In the genomic region with DNA sequence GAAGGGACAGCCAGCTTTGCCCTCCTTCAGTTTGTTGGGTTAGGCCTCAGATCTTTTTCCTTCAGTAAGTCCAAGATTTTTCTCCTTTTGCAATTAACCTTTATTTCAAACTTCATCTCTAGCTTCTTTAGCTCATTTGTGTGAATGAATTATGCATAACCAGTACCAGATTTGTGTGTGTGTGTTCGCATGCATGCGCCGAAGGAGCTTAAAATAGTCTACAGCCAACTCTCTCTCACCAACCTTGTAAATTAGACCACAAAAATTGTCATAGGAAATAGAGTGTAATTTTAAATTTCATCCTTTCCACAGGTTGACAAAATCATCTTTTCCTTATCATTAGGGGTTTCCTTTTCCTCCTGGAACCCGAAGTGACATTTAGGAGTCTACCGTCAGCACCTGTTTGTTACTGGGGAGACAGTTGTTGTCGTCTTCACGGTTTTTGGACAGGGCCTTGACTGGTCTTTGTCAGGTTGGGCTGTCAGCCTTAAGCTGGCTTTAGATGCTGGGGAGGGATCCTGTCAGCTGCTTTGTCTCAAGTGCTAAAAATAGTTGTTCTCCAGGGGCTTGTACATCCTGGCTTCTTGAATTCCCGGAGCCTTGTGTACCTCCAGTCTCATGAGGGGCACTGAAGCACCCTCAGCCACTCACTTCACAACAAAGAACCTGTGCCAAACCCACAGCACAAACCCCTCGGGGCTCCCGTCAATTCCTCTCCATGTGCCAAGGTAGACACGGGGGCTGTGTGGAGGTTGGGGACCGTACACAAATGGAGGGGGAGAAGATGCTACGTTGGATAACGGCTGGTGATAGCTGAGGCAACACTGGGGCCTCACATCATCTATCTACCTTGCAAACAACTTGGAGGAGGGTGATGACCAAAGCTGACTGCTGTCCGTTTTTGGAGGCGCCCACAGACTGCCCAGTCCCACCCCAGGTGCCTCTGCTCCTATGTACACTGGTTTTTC, we compare ENCODE assay signal across 13 mouse cellular contexts.
DNase-seq lines count a peak whose midpoint lies in the region; ATAC-seq and TF ChIP-seq lines count a peak whose summit lies in the region.
"Had no signal": no experiment of that assay in that cellular context is flagged by ENCODE, and none has a peak within 500 bp of the region (broad histone marks: within the 10 kb centered on the region; RNA-seq: fewer than 3 reads in every experiment).

No protein-coding gene starts in this region.

- no peaks in the 10 kb centered on the region for H3K9me3 ChIP-seq in heart, embryonic 10.5 days
- no peaks in the 10 kb centered on the region for H3K9me3 ChIP-seq in midbrain, embryonic 16.5 days (replicated peaks; ENCODE audit: control insufficient read depth, low read length, poor library complexity, severe bottlenecking)
- H3K9me3 ChIP-seq in midbrain, embryonic 14.5 days (ENCODE audit: control insufficient read depth, low read length) = no peaks in the 10 kb centered on the region
- H3K9me3 ChIP-seq in embryonic facial prominence, embryonic 14.5 days (ENCODE audit: control insufficient read depth, low read length) = no peaks in the 10 kb centered on the region
- no peaks in the 10 kb centered on the region for H3K9me3 ChIP-seq in limb, embryonic 14.5 days (ENCODE audit: control insufficient read depth, low read length)
- H3K9me3 ChIP-seq: kidney, embryonic 15.5 days; liver, embryonic 13.5 days; midbrain, embryonic 13.5 days had no signal

- no peak for TF ChIP-seq POLR2A in limb, embryonic 14.5 days (IDR thresholded peaks at IDR 0.05; ENCODE audit: borderline replicate concordance, extremely low read depth, insufficient read depth, insufficient read length)
- TF ChIP-seq POLR2A in lung, adult 2 months (IDR thresholded peaks at IDR 0.05; ENCODE audit: borderline replicate concordance, extremely low read depth, low read depth, low read length) = no peak

- H3K4me3 ChIP-seq in heart, embryonic 10.5 days = 0 out of 2 replicates have a peak overlapping the region, but pooled peaks have one; percentile 16
- H3K4me3 ChIP-seq in midbrain, embryonic 16.5 days (ENCODE audit: low read depth, low read length) = no peak overlapping the region
- no peak overlapping the region for H3K4me3 ChIP-seq in midbrain, embryonic 14.5 days (replicated peaks; ENCODE audit: low read depth, low read length)
- no peak overlapping the region for H3K4me3 ChIP-seq in embryonic facial prominence, embryonic 14.5 days (ENCODE audit: low read depth, low read length)
- H3K4me3 ChIP-seq in limb, embryonic 14.5 days (replicated peaks; ENCODE audit: low read length) = no peak overlapping the region
- H3K4me3 ChIP-seq in lung, adult 2 months (replicated peaks; ENCODE audit: extremely low read depth, low read depth, low read length) = no peak overlapping the region
- H3K4me3 ChIP-seq: kidney, embryonic 15.5 days; liver, embryonic 13.5 days; midbrain, embryonic 13.5 days had no signal

- no peaks in the 10 kb centered on the region for H3K36me3 ChIP-seq in heart, embryonic 10.5 days
- no peaks in the 10 kb centered on the region for H3K36me3 ChIP-seq in midbrain, embryonic 16.5 days (ENCODE audit: control insufficient read depth, insufficient read depth, low read length)
- no peaks in the 10 kb centered on the region for H3K36me3 ChIP-seq in midbrain, embryonic 14.5 days (ENCODE audit: control insufficient read depth, insufficient read depth, low read length)
- no peaks in the 10 kb centered on the region for H3K36me3 ChIP-seq in embryonic facial prominence, embryonic 14.5 days (ENCODE audit: control insufficient read depth, insufficient read depth, low read length)
- H3K36me3 ChIP-seq in limb, embryonic 14.5 days (ENCODE audit: control insufficient read depth, insufficient read depth, low read length) = no peaks in the 10 kb centered on the region
- H3K36me3 ChIP-seq: G1E; kidney, embryonic 15.5 days; liver, embryonic 13.5 days; midbrain, embryonic 13.5 days had no signal

- no peaks in the 10 kb centered on the region for H3K27me3 ChIP-seq in heart, embryonic 10.5 days (ENCODE audit: insufficient read depth, poor library complexity, severe bottlenecking)
- no peaks in the 10 kb centered on the region for H3K27me3 ChIP-seq in midbrain, embryonic 16.5 days (ENCODE audit: control insufficient read depth, insufficient read depth, low read depth, low read length)
- H3K27me3 ChIP-seq in midbrain, embryonic 14.5 days (ENCODE audit: control insufficient read depth, insufficient read depth, low read length) = no peaks in the 10 kb centered on the region; the same call in 1 of the 2 replicates
- no peaks in the 10 kb centered on the region for H3K27me3 ChIP-seq in embryonic facial prominence, embryonic 14.5 days (replicated peaks; ENCODE audit: control insufficient read depth, insufficient read depth, low read length)
- no peaks in the 10 kb centered on the region for H3K27me3 ChIP-seq in limb, embryonic 14.5 days (ENCODE audit: control insufficient read depth, insufficient read depth, low read length)
- H3K27me3 ChIP-seq: kidney, embryonic 15.5 days; liver, embryonic 13.5 days; midbrain, embryonic 13.5 days had no signal

- no peak overlapping the region for H3K9ac ChIP-seq in midbrain, embryonic 16.5 days (ENCODE audit: low read depth, low read length)
- no peak overlapping the region for H3K9ac ChIP-seq in midbrain, embryonic 14.5 days (replicated peaks; ENCODE audit: low read length)
- no peak overlapping the region for H3K9ac ChIP-seq in embryonic facial prominence, embryonic 14.5 days (ENCODE audit: low read depth, low read length)
- no peak overlapping the region for H3K9ac ChIP-seq in limb, embryonic 14.5 days (ENCODE audit: low read depth, low read length, severe bottlenecking)
- H3K9ac ChIP-seq: kidney, embryonic 15.5 days; liver, embryonic 13.5 days; midbrain, embryonic 13.5 days had no signal

- no peak for TF ChIP-seq CTCF in lung, adult 2 months (IDR thresholded peaks at IDR 0.05; ENCODE audit: insufficient read depth, low read length)

- 42% methylated on average over 16 of the region's 16 CpGs for WGBS in heart, embryonic 10.5 days
- WGBS in midbrain, embryonic 16.5 days = 68% methylated on average over 16 of the region's 16 CpGs
- WGBS in midbrain, embryonic 14.5 days = 75% methylated on average over 16 of the region's 16 CpGs
- 54% methylated on average over 16 of the region's 16 CpGs for WGBS in embryonic facial prominence, embryonic 14.5 days
- 32% methylated on average over 16 of the region's 16 CpGs for WGBS in limb, embryonic 14.5 days
- WGBS in lung, adult 2 months = 64% methylated on average over 16 of the region's 16 CpGs

- peaks cover 27% of the 10 kb centered on the region for H3K4me1 ChIP-seq in heart, embryonic 10.5 days
- H3K4me1 ChIP-seq in midbrain, embryonic 16.5 days (ENCODE audit: control insufficient read depth, insufficient read depth, low read length) = 0 out of 2 replicates have a peak, but pooled peaks cover 2% of the 10 kb centered on the region
- 0 out of 2 replicates have a peak, but pooled peaks cover 2% of the 10 kb centered on the region for H3K4me1 ChIP-seq in midbrain, embryonic 14.5 days (ENCODE audit: control insufficient read depth, insufficient read depth, low read length)
- H3K4me1 ChIP-seq in embryonic facial prominence, embryonic 14.5 days (ENCODE audit: control insufficient read depth, insufficient read depth, low read length) = peaks cover 13% of the 10 kb centered on the region
- peaks cover 34% of the 10 kb centered on the region for H3K4me1 ChIP-seq in limb, embryonic 14.5 days (ENCODE audit: control insufficient read depth, insufficient read depth, low read length)
- H3K4me1 ChIP-seq in lung, adult 2 months (ENCODE audit: control insufficient read depth, insufficient read depth, low read length) = no peaks in the 10 kb centered on the region
- H3K4me1 ChIP-seq: liver, embryonic 13.5 days; midbrain, embryonic 13.5 days had no signal

- 0 out of 2 replicates have a peak, but pooled peaks have one; percentile 28 for ATAC-seq in midbrain, embryonic 16.5 days
- ATAC-seq in midbrain, embryonic 14.5 days (ENCODE audit: low FRiP score, low TSS enrichment) = no peak
- ATAC-seq in embryonic facial prominence, embryonic 14.5 days (ENCODE audit: low read depth) = peak; percentile 68
- ATAC-seq in limb, embryonic 14.5 days (ENCODE audit: low FRiP score, low read depth) = peak; percentile 16; the same call in 1 of the 2 replicates
- ATAC-seq: midbrain, embryonic 13.5 days had no signal

- no peak overlapping the region for H3K4me2 ChIP-seq in midbrain, embryonic 16.5 days (ENCODE audit: low read length)
- no peak overlapping the region for H3K4me2 ChIP-seq in midbrain, embryonic 14.5 days (ENCODE audit: low read length)
- 0 out of 2 replicates have a peak overlapping the region, but pooled peaks have one; percentile 8 for H3K4me2 ChIP-seq in embryonic facial prominence, embryonic 14.5 days (ENCODE audit: low read depth, low read length)
- H3K4me2 ChIP-seq in limb, embryonic 14.5 days (replicated peaks; ENCODE audit: low read depth, low read length, severe bottlenecking) = 0 out of 2 replicates have a peak overlapping the region, but pooled peaks have one; percentile 3
- H3K4me2 ChIP-seq: kidney, embryonic 15.5 days; liver, embryonic 13.5 days; midbrain, embryonic 13.5 days had no signal

- no peak for DNase-seq in heart, embryonic 10.5 days (ENCODE audit: low spot score)
- DNase-seq in heart, adult 18-20 months = no peak
- DNase-seq in midbrain, embryonic 14.5 days = no peak
- DNase-seq in embryonic facial prominence, embryonic 14.5 days (ENCODE audit: low spot score) = peak; percentile 53
- no peak for DNase-seq in limb, embryonic 14.5 days (ENCODE audit: low spot score)
- no peak for DNase-seq in lung, adult 2 months
- DNase-seq in lung, adult 18-20 months = no peak
- DNase-seq: cerebellum, adult 9-10 months; liver, embryonic 13.5 days had no signal

- H3K27ac ChIP-seq in heart, embryonic 10.5 days = peak overlapping the region; percentile 78
- no peak overlapping the region for H3K27ac ChIP-seq in midbrain, embryonic 16.5 days (ENCODE audit: low read length)
- H3K27ac ChIP-seq in midbrain, embryonic 14.5 days (replicated peaks; ENCODE audit: low read depth, low read length) = no peak overlapping the region
- peak overlapping the region; percentile 57 for H3K27ac ChIP-seq in embryonic facial prominence, embryonic 14.5 days (replicated peaks; ENCODE audit: low read depth, low read length)
- 0 out of 2 replicates have a peak overlapping the region, but pooled peaks have one; percentile 1 for H3K27ac ChIP-seq in limb, embryonic 14.5 days (replicated peaks; ENCODE audit: low read depth, low read length)
- H3K27ac ChIP-seq: liver, embryonic 13.5 days; midbrain, embryonic 13.5 days had no signal

Comparison
In these comparisons a context has a peak if more than half of its experiments do, and no peak if none do; other contexts are left out.
1. H3K27ac ChIP-seq: peak in heart, embryonic 10.5 days (single experiment), embryonic facial prominence, embryonic 14.5 days (single experiment) and limb, embryonic 14.5 days (single experiment); none in midbrain, embryonic 16.5 days (single experiment) and midbrain, embryonic 14.5 days (single experiment).
2. H3K4me2 ChIP-seq: peak in embryonic facial prominence, embryonic 14.5 days (single experiment) and limb, embryonic 14.5 days (single experiment); none in midbrain, embryonic 16.5 days (single experiment) and midbrain, embryonic 14.5 days (single experiment).